Mouse (Mus musculus) CH12.LX (cell line): ENCODE data around the gene Arl2bp. TPM values are rescaled to one million over a fixed set of nuclear protein-coding genes. Genes with fewer than 3 reads are reported as not detected.

Source experiments
- DNase-seq: peaks from one replicate; pipeline ENCODE4 v3.0.0-alpha.2; 2013; ENCODE audit errors: extremely low read depth
- H3K27ac ChIP-seq: 2 replicates; pipeline ENCODE4 v1.5.1; 2012; ENCODE audit warnings: low read depth, mild to moderate bottlenecking, control low read depth, moderate library complexity; ENCODE audit not compliant: insufficient read depth
- H3K27me3 ChIP-seq: replicated peaks from 2 replicates; pipeline ENCODE3; 2012; ENCODE audit warnings: inconsistent platforms
- H3K36me3 ChIP-seq, 2 experiments: replicated peaks in 1 of 2; 2 replicates each; pipeline versions ENCODE3 to v1.6.1; 2012; ENCODE audit warnings: inconsistent platforms in 1 of 2, low read length in 1 of 2, mild to moderate bottlenecking in 1 of 2, mixed read lengths in 1 of 2, moderate library complexity in 1 of 2; ENCODE audit not compliant: control insufficient read depth in 1 of 2, insufficient read depth in 1 of 2
- H3K4me1 ChIP-seq, 2 experiments: 2 replicates each; pipeline ENCODE4 v1.6.1; 2012; ENCODE audit warnings: inconsistent platforms in 1 of 2, moderate library complexity in 1 of 2; ENCODE audit not compliant: insufficient read depth in 2 of 2, control insufficient read depth in 1 of 2
- H3K4me2 ChIP-seq: 2 replicates; pipeline ENCODE4 v1.6.1; 2012; ENCODE audit warnings: low read depth, mild to moderate bottlenecking, control low read depth; ENCODE audit not compliant: poor library complexity, insufficient read depth, severe bottlenecking
- H3K4me3 ChIP-seq, 3 experiments: fragments of 150-350 bp in 1 of 3; sonication (generic) in 1 of 3; replicated peaks in 1 of 3; 2 replicates each; pipeline versions ENCODE3 to v1.5.1; 2011 to 2012; ENCODE audit warnings: low read depth in 2 of 3, low read length in 2 of 3, mild to moderate bottlenecking in 2 of 3, moderate library complexity in 2 of 3, control low read depth in 1 of 3, improper control_type of control experiment in 1 of 3, inconsistent platforms in 1 of 3, mixed read lengths in 1 of 3; ENCODE audit not compliant: poor library complexity in 1 of 3
- H3K79me2 ChIP-seq: replicated peaks from 2 replicates; pipeline ENCODE4 v1.6.1; 2012; ENCODE audit warnings: mild to moderate bottlenecking, moderate library complexity; ENCODE audit not compliant: control insufficient read depth, poor library complexity, insufficient read depth, severe bottlenecking; ENCODE audit errors: extremely low read depth
- H3K9ac ChIP-seq: 2 replicates; pipeline ENCODE4 v1.6.1; 2012; ENCODE audit warnings: low read depth, mild to moderate bottlenecking, control low read depth, moderate library complexity; ENCODE audit not compliant: insufficient read depth
- H3K9me3 ChIP-seq: replicated peaks from 2 replicates; pipeline ENCODE3; 2012; ENCODE audit warnings: low read length, inconsistent platforms, mixed read lengths
- CHD2 ChIP-seq: IDR thresholded peaks from 2 replicates; pipeline ENCODE4 v1.6.1; 2011; ENCODE audit warnings: low read length, improper control_type of control experiment
- CTCF ChIP-seq, 2 experiments: IDR thresholded peaks in 1 of 2; conservative IDR thresholded peaks in 1 of 2; 2 replicates each; pipeline ENCODE4 v1.5.1; 2011 to 2012; ENCODE audit warnings: low read depth in 2 of 2, low read length in 2 of 2, improper control_type of control experiment in 1 of 2, inconsistent platforms in 1 of 2, mild to moderate bottlenecking in 1 of 2, moderate library complexity in 1 of 2
- E2F4 ChIP-seq: IDR thresholded peaks from 2 replicates; pipeline ENCODE4 v1.6.1; 2011; ENCODE audit warnings: low read depth, low read length, improper control_type of control experiment; ENCODE audit not compliant: insufficient replicate concordance
- ELF1 ChIP-seq: IDR thresholded peaks from 2 replicates; pipeline ENCODE4 v1.6.1; 2014; ENCODE audit warnings: low read depth, mild to moderate bottlenecking, inconsistent platforms, low read length, improper control_type of control experiment
- ETS1 ChIP-seq: conservative IDR thresholded peaks from 2 replicates; pipeline ENCODE4 v1.6.1; 2012; ENCODE audit warnings: low read depth, mild to moderate bottlenecking, inconsistent platforms, low read length, improper control_type of control experiment, moderate library complexity
- JUN ChIP-seq: IDR thresholded peaks from 2 replicates; pipeline ENCODE4 v1.6.1; 2011; ENCODE audit warnings: low read depth, mild to moderate bottlenecking, low read length, improper control_type of control experiment, moderate library complexity; ENCODE audit not compliant: insufficient read depth
- JUND ChIP-seq: conservative IDR thresholded peaks from 2 replicates; pipeline ENCODE4 v1.6.1; 2011; ENCODE audit warnings: low read depth, low read length, improper control_type of control experiment
- MAFK ChIP-seq: IDR thresholded peaks from 2 replicates; pipeline ENCODE4 v1.6.1; 2011; ENCODE audit warnings: low read length, improper control_type of control experiment; ENCODE audit not compliant: insufficient replicate concordance
- MAX ChIP-seq: IDR thresholded peaks from 2 replicates; pipeline ENCODE4 v1.6.1; 2011; ENCODE audit warnings: low read length, improper control_type of control experiment
- MYC ChIP-seq: IDR thresholded peaks from 2 replicates; pipeline ENCODE4 v1.6.1; 2011; ENCODE audit warnings: low read depth, mild to moderate bottlenecking, improper control_type of control experiment, low read length
- NELFE ChIP-seq: IDR thresholded peaks from 2 replicates; pipeline ENCODE4 v1.6.1; 2011; ENCODE audit warnings: low read depth, low read length, improper control_type of control experiment
- POLR2AphosphoS2 ChIP-seq: IDR thresholded peaks from 2 replicates; pipeline ENCODE4 v1.6.1; 2011; ENCODE audit warnings: low read depth, low read length, improper control_type of control experiment
- RCOR1 ChIP-seq: conservative IDR thresholded peaks from 2 replicates; pipeline ENCODE4 v1.6.1; 2012; ENCODE audit warnings: low read depth, mild to moderate bottlenecking, inconsistent platforms, low read length, improper control_type of control experiment
- SIN3A ChIP-seq: IDR thresholded peaks from 2 replicates; pipeline ENCODE4 v1.6.1; 2012; ENCODE audit warnings: low read length, improper control_type of control experiment, inconsistent platforms
- TCF12 ChIP-seq: IDR thresholded peaks from 2 replicates; pipeline ENCODE4 v1.6.1; 2014; ENCODE audit warnings: low read depth, mild to moderate bottlenecking, inconsistent platforms, low read length, improper control_type of control experiment
- UBTF ChIP-seq: IDR thresholded peaks from 2 replicates; pipeline ENCODE4 v1.6.1; 2012; ENCODE audit warnings: low read depth, mild to moderate bottlenecking, inconsistent platforms, low read length, improper control_type of control experiment, moderate library complexity
- USF1 ChIP-seq: IDR thresholded peaks from 2 replicates; pipeline ENCODE4 v1.6.1; 2014; ENCODE audit warnings: low read depth, mild to moderate bottlenecking, inconsistent platforms, low read length, improper control_type of control experiment
- ZKSCAN1 ChIP-seq: IDR thresholded peaks from 2 replicates; pipeline ENCODE4 v1.6.1; 2012; ENCODE audit warnings: low read depth, inconsistent platforms, low read length, improper control_type of control experiment, borderline replicate concordance
- ZMIZ1 ChIP-seq: IDR thresholded peaks from 2 replicates; pipeline ENCODE4 v1.6.1; 2012; ENCODE audit warnings: low read depth, mild to moderate bottlenecking, inconsistent platforms, low read length, improper control_type of control experiment
- ZNF384 ChIP-seq: IDR thresholded peaks from 2 replicates; pipeline ENCODE4 v1.6.1; 2012; ENCODE audit warnings: low read depth, low read length, improper control_type of control experiment, inconsistent platforms
- dilution Hi-C: fragments of 300-500 bp; cut with MboI; formaldehyde crosslinking; loops from 2 replicates; pipeline ENCODE4 v1.14.3; 2020; ENCODE audit warnings: low sequenced_read_pairs; ENCODE audit not compliant: extremely low pct_unique_long_range_greater_than_20kb, extremely low pct_ligation_motif_present
- in situ Hi-C: fragments of 300-500 bp; cut with MboI; formaldehyde crosslinking; loops from 3 replicates; pipeline ENCODE4 v1.14.3; 2019; ENCODE audit warnings: low sequenced_read_pairs, low pct_ligation_motif_present, low pct_unique_long_range_greater_than_20kb, mixed read lengths
- polyA plus RNA-seq: library from polyadenylated mRNA; unstranded; fragments of >175 nt; gene quantifications from 2 replicates; pipeline ENCODE4 v1.2.1, GENCODE M21; 2012; ENCODE audit warnings: low read depth; ENCODE audit not compliant: insufficient read length
- total RNA-seq, 2 experiments: library from RNA; depleted of rRNA; stranded (reverse); fragments of 300-350 nt in 1 of 2; fragments of >200 nt in 1 of 2; gene quantifications; 2 replicates each; pipeline ENCODE4 v1.2.3; 2012 to 2014

The Arl2bp gene
- total and polyA plus RNA-seq, 3 experiments, result 24.8 to 107 (median 85.1) TPM

GRCm38 (mm10) chr8:94697956-94698355 is 31.6 kb downstream of the Arl2bp start:
- Histone ChIP-seq H3K4me2 (no peak overlapping the region), H3K79me2 (no peaks in the 10 kb centered on the region; the same call in 1 of the 2 replicates), H3K9me3 (no peaks in the 10 kb centered on the region), H3K36me3 (no peaks in the 10 kb centered on the region), H3K4me1 (peaks cover 3 to 23% of the 10 kb centered on the region in 2 experiments; a peak in 3 of 4 replicates), H3K27me3 (peaks cover 27% of the 10 kb centered on the region), H3K9ac (no peak overlapping the region), H3K4me3 (no peak overlapping the region), H3K27ac (no peak overlapping the region)
- dilution Hi-C loops, result no loop called here
- TF ChIP-seq MAFK (no peak), SIN3A (no peak), JUN (no peak), CHD2 (no peak), UBTF (no peak), ETS1 (no peak), MYC (no peak), CTCF (conservative IDR thresholded peaks at IDR 0.05 in 1 of 2, IDR thresholded peaks at IDR 0.05 in 1 of 2; ENCODE audit: low read depth in 2 of 2, low read length in 2 of 2) (no peak), ZNF384 (no peak), ZMIZ1 (no peak), TCF12 (no peak), E2F4 (no peak), USF1 (no peak), NELFE (no peak), POLR2AphosphoS2 (no peak), MAX (no peak), RCOR1 (no peak), ELF1 (no peak), ZKSCAN1 (no peak)
- DNase-seq, result no peak
- in situ Hi-C loops, result loop anchor here (10.0 kb wide), 3 partner anchors 103 to 363 kb away; no protein-coding TSS in a partner anchor

- H3K9me3 ChIP-seq, result no peaks in the 10 kb centered on the region
- dilution Hi-C loops, result no loop called here
- no peak overlapping the region for H3K27ac ChIP-seq
- no peak overlapping the region for H3K4me3 ChIP-seq
- TF ChIP-seq NELFE, result no peak
- TF ChIP-seq ETS1, result no peak
- TF ChIP-seq USF1, result no peak
- TF ChIP-seq UBTF, result no peak
- no peak for TF ChIP-seq JUND
- no peak for TF ChIP-seq CTCF (conservative IDR thresholded peaks at IDR 0.05 in 1 of 2, IDR thresholded peaks at IDR 0.05 in 1 of 2; ENCODE audit: low read depth in 2 of 2, low read length in 2 of 2)
- TF ChIP-seq E2F4, result no peak
- H3K79me2 ChIP-seq, result no peaks in the 10 kb centered on the region; the same call in 1 of the 2 replicates
- DNase-seq, result no peak
- no peak overlapping the region for H3K9ac ChIP-seq
- no peaks in the 10 kb centered on the region for H3K36me3 ChIP-seq
- in situ Hi-C loops, result loop anchor here (10.0 kb wide), 3 partner anchors 105 to 365 kb away; no protein-coding TSS in a partner anchor
- H3K27me3 ChIP-seq, result peaks cover 25% of the 10 kb centered on the region
- no peak overlapping the region for H3K4me2 ChIP-seq
- peaks cover 0 to 21% of the 10 kb centered on the region in 2 experiments; a peak in 2 of 4 replicates for H3K4me1 ChIP-seq
Measured at GRCm38 (mm10) chr8:94699366-94699765, 33.0 kb downstream of the Arl2bp start.
